Mouse (Mus musculus) ES-Bruce4 (cell line): ENCODE results near the gene BC005537.

Source experiments
- CTCF ChIP-seq: IDR thresholded peaks from one replicate; pipeline ENCODE4 v1.8.1; 2011; ENCODE audit warnings: low read depth, low read length
- EP300 ChIP-seq: IDR thresholded peaks from 2 replicates; pipeline ENCODE4 v1.6.1; 2011; ENCODE audit warnings: low read depth, low read length; ENCODE audit not compliant: insufficient read depth
- POLR2A ChIP-seq: IDR thresholded peaks from one replicate; pipeline ENCODE4 v1.8.1; 2011; ENCODE audit warnings: low read length; ENCODE audit not compliant: insufficient read depth

- no peak for TF ChIP-seq POLR2A
- no peak for TF ChIP-seq CTCF
- no peak for TF ChIP-seq EP300
These were observed 1.7 kb downstream of the BC005537 start for GRCm38 (mm10) chr13:24803196-24803595.
